Mouse (Mus musculus) intestine, embryonic 15.5 days (tissue): ENCODE results near the gene Slc2a10. TPM values are rescaled to one million over a fixed set of nuclear protein-coding genes. Genes with fewer than 3 reads are reported as not detected.
"Not testable (repeated sequence)": the region's sequence is repeated elsewhere in the genome, so short reads cannot be mapped to it uniquely, and the experiment has no call there.

Experiments
- ATAC-seq: fragments of 200-750 bp; cut with Nextera tagmentation; 2 replicates; pipeline ENCODE4 v1.8.0; 2017; ENCODE audit warnings: moderate TSS enrichment, moderate library complexity
- H3K27ac ChIP-seq: fragments of 300-500 bp; sonication (generic); 2 replicates; pipeline ENCODE4 v1.5.1; 2015; ENCODE audit warnings: mild to moderate bottlenecking, inconsistent platforms
- H3K27me3 ChIP-seq: fragments of 300-500 bp; sonication (generic); replicated peaks from 2 replicates; pipeline ENCODE4 v1.6.1; 2015; ENCODE audit warnings: inconsistent platforms
- H3K36me3 ChIP-seq: fragments of 300-500 bp; sonication (generic); 2 replicates; pipeline ENCODE4 v1.6.1; 2015; ENCODE audit warnings: inconsistent platforms
- H3K4me1 ChIP-seq: fragments of 300-500 bp; sonication (generic); replicated peaks from 2 replicates; pipeline ENCODE4 v1.6.1; 2015; ENCODE audit warnings: inconsistent platforms
- H3K4me2 ChIP-seq: fragments of 300-500 bp; sonication (generic); replicated peaks from 2 replicates; pipeline ENCODE4 v1.6.1; 2015; ENCODE audit warnings: mild to moderate bottlenecking, inconsistent platforms
- H3K4me3 ChIP-seq: fragments of 300-500 bp; sonication (generic); replicated peaks from 2 replicates; pipeline ENCODE4 v1.5.1; 2015; ENCODE audit warnings: inconsistent platforms
- H3K9ac ChIP-seq: fragments of 300-500 bp; sonication (generic); 2 replicates; pipeline ENCODE4 v1.6.1; 2015; ENCODE audit warnings: inconsistent platforms
- H3K9me3 ChIP-seq: fragments of 300-500 bp; sonication (generic); 2 replicates; pipeline ENCODE4 v1.6.1; 2016; ENCODE audit warnings: inconsistent platforms
- WGBS: fragments of 180-500 bp; shearing (Covaris S2); methylation state at CpG from one replicate; pipeline ENCODE4 v1.1.7; 2015; 5-methylcytosine and 5-hydroxymethylcytosine counted together
- polyA plus RNA-seq: library from polyadenylated mRNA; unstranded; fragments of >200 nt; fragmentation: Nextera tagmentation; extraction: Ambion mirVana; gene quantifications from 2 replicates; pipeline ENCODE4 v1.2.1, GENCODE M21; 2015

Slc2a10 gene
- polyA plus RNA-seq, 1 experiment from 2014 or later = 4.7 TPM

- Histone ChIP-seq H3K9ac (no peak overlapping the region), H3K4me1 (no peaks in the 10 kb centered on the region), H3K4me2 (no peak overlapping the region), H3K27ac (no peak overlapping the region), H3K9me3 (no peaks in the 10 kb centered on the region), H3K27me3 (no peaks in the 10 kb centered on the region), H3K4me3 (no peak overlapping the region), H3K36me3 (no peaks in the 10 kb centered on the region)
- WGBS = 60% methylated on average over 8 of the region's 8 CpGs
- ATAC-seq = no peak
These were observed 42.8 kb downstream of the Slc2a10 start for GRCm38 (mm10) chr2:165546341-165546740.

- H3K36me3 ChIP-seq = no peaks in the 10 kb centered on the region
- 50% methylated on average over 9 of the region's 9 CpGs for WGBS
- H3K4me2 ChIP-seq = no peak overlapping the region
- H3K27me3 ChIP-seq = no peaks in the 10 kb centered on the region
- H3K4me3 ChIP-seq = no peak overlapping the region
- H3K27ac ChIP-seq = no peak overlapping the region
- H3K9ac ChIP-seq = no peak overlapping the region
- H3K4me1 ChIP-seq = no peaks in the 10 kb centered on the region
- no peak for ATAC-seq
- no peaks in the 10 kb centered on the region for H3K9me3 ChIP-seq
These were observed 43.8 kb downstream of the Slc2a10 start for GRCm38 (mm10) chr2:165547410-165547809.

- H3K9me3 ChIP-seq = no peaks in the 10 kb centered on the region
- ATAC-seq = no peak
- H3K4me2 ChIP-seq = no peak overlapping the region
- WGBS = 72% methylated on average over 6 of the region's 6 CpGs
- H3K4me3 ChIP-seq = no peak overlapping the region
- H3K36me3 ChIP-seq = no peaks in the 10 kb centered on the region
- H3K4me1 ChIP-seq = no peaks in the 10 kb centered on the region
- no peak overlapping the region for H3K27ac ChIP-seq
- no peak overlapping the region for H3K9ac ChIP-seq
- H3K27me3 ChIP-seq = no peaks in the 10 kb centered on the region
These were observed 45.0 kb downstream of the Slc2a10 start for GRCm38 (mm10) chr2:165548627-165549026.

DNA sequence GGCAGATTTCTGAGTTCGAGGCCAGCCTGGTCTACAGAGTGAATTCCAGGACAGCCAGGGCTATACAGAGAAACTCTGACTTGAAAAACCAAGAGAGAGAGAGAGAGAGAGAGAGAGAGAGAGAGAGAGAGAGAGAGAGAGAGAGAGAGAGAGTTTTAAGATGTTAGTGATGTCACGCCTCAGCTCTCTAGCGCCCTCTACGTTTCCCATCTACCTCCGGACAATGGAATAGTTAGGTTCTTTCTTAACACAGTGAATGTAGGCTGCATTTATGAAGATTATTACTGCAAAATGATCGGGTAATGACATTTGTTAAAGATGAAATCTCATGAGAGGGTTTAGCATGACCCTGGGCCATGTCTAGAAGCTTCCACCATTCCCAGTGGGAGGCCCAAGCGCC is 46.8 kb downstream of the Slc2a10 start:
- not testable (repeated sequence) for ATAC-seq, H3K4me2 ChIP-seq, H3K9me3 ChIP-seq, H3K4me3 ChIP-seq, H3K9ac ChIP-seq, H3K27me3 ChIP-seq, H3K27ac ChIP-seq, H3K36me3 ChIP-seq, H3K4me1 ChIP-seq
- 69% methylated on average over 7 of the region's 7 CpGs for WGBS

- Histone ChIP-seq H3K4me3 (no peak overlapping the region), H3K27me3 (no peaks in the 10 kb centered on the region), H3K36me3 (no peaks in the 10 kb centered on the region), H3K9ac (no peak overlapping the region), H3K4me1 (no peaks in the 10 kb centered on the region), H3K9me3 (no peaks in the 10 kb centered on the region), H3K4me2 (no peak overlapping the region), H3K27ac (no peak overlapping the region)
- WGBS = 75% methylated on average over 9 of the region's 9 CpGs
- ATAC-seq = no peak
These were observed 50.5 kb downstream of the Slc2a10 start for GRCm38 (mm10) chr2:165554066-165554465.

DNA sequence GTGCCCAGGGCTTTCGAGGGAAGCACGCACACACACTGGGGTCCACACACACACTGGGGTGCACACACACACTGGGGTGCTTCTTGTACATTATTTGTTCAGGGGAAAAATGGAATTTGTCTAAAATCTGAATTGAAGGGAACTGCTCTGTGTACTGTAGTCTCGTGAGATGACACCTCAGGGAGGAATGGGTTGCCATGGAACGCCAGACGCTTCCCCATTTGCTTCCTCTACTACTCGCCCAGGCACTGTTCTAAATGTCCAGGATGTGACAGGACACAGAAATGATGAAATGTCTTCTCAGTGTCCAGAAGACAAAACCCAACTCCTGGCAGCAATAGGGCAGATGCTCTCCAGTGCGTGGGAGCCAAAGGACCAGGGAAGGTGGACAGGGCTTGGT is 53.7 kb downstream of the Slc2a10 start:
- Histone ChIP-seq H3K27me3 (no peaks in the 10 kb centered on the region), H3K4me2 (no peak overlapping the region), H3K36me3 (no peaks in the 10 kb centered on the region), H3K27ac (no peak overlapping the region), H3K4me1 (no peaks in the 10 kb centered on the region), H3K9me3 (no peaks in the 10 kb centered on the region), H3K4me3 (no peak overlapping the region), H3K9ac (no peak overlapping the region)
- no peak for ATAC-seq
- 84% methylated on average over 7 of the region's 7 CpGs for WGBS

DNA sequence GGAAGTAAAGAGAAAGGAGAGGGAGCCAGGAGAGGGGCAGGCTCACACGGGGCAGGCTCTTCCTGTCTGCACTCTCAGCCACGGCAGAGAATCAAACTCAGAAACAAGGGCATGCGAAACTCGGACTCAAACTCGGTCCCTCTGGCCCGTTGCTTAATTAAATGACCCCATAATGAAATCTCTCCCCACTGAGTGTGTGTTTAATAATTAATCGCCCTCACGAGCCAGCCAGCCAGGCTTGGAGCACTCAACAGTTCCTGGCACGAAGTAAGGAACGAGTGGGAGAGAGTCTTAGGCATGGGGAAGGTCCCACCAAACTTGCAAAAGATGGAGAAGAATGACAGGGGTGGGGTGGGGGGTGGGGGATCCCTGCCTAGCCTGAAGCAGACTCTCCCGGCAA is 55.3 kb downstream of the Slc2a10 start:
- Histone ChIP-seq H3K27ac (no peak overlapping the region), H3K4me2 (no peak overlapping the region), H3K4me3 (no peak overlapping the region), H3K9ac (no peak overlapping the region), H3K9me3 (no peaks in the 10 kb centered on the region), H3K4me1 (peaks cover 9% of the 10 kb centered on the region), H3K27me3 (peaks cover 12% of the 10 kb centered on the region), H3K36me3 (no peaks in the 10 kb centered on the region)
- ATAC-seq = no peak
- WGBS = 45% methylated on average over 11 of the region's 11 CpGs

GRCm38 (mm10) chr2:165559506-165560235 is 56.1 kb downstream of the Slc2a10 start:
- Histone ChIP-seq H3K27me3 (peaks cover 18% of the 10 kb centered on the region), H3K27ac (no peak overlapping the region), H3K4me3 (no peak overlapping the region), H3K4me2 (no peak overlapping the region), H3K9me3 (no peaks in the 10 kb centered on the region), H3K9ac (no peak overlapping the region), H3K36me3 (no peaks in the 10 kb centered on the region), H3K4me1 (peaks cover 9% of the 10 kb centered on the region)
- no peak for ATAC-seq
- WGBS = 26% methylated on average over 11 of the region's 11 CpGs

GRCm38 (mm10) chr2:165561861-165562260 is 58.3 kb downstream of the Slc2a10 start:
- WGBS = 83% methylated on average over 6 of the region's 6 CpGs
- Histone ChIP-seq H3K4me3 (no peak overlapping the region), H3K27ac (no peak overlapping the region), H3K27me3 (peaks cover 24% of the 10 kb centered on the region), H3K9me3 (no peaks in the 10 kb centered on the region), H3K4me1 (peaks cover 9% of the 10 kb centered on the region), H3K36me3 (no peaks in the 10 kb centered on the region), H3K9ac (no peak overlapping the region), H3K4me2 (no peak overlapping the region)
- ATAC-seq = no peak

- no peaks in the 10 kb centered on the region for H3K36me3 ChIP-seq
- peak overlapping the region; percentile 83 for H3K4me2 ChIP-seq
- peak; percentile 71 for ATAC-seq
- H3K9me3 ChIP-seq = no peaks in the 10 kb centered on the region
- H3K27me3 ChIP-seq = peaks cover 24% of the 10 kb centered on the region
- 2% methylated on average over 52 of the region's 52 CpGs for WGBS
- H3K27ac ChIP-seq = no peak overlapping the region
- peak overlapping the region; percentile 37 for H3K4me3 ChIP-seq
- H3K9ac ChIP-seq = peak overlapping the region; percentile 17; the same call in 1 of the 2 replicates
- H3K4me1 ChIP-seq = peaks cover 9% of the 10 kb centered on the region
These were observed 59.9 kb downstream of the Slc2a10 start for GRCm38 (mm10) chr2:165563298-165564058.

DNA sequence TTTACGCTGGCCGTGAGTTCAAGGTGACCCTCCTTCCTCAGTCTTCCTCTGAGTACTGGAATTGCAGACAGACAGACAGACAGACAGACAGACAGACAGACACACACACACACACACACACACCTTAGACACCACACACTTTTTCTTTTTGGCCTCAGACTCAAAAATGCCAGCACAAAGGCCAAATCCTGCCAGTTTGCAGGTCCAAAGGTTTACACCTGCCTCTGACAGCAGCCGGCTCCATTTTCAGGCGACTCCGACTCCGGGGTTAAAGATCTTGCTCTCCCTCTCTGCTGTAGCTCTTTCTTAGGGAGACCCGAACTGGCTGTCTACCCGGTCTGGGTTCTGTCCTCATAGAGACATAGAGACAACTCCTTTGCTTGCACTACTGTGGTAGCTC is 60.5 kb downstream of the Slc2a10 start:
- WGBS = 60% methylated on average over 8 of the region's 8 CpGs
- Histone ChIP-seq H3K36me3 (no peaks in the 10 kb centered on the region), H3K9me3 (no peaks in the 10 kb centered on the region), H3K27ac (no peak overlapping the region), H3K4me1 (peaks cover 9% of the 10 kb centered on the region), H3K27me3 (peaks cover 24% of the 10 kb centered on the region), H3K4me3 (no peak overlapping the region), H3K4me2 (no peak overlapping the region), H3K9ac (no peak overlapping the region)
- ATAC-seq = no peak

GRCm38 (mm10) chr2:165564620-165565019 is 61.0 kb downstream of the Slc2a10 start:
- no peak for ATAC-seq
- no peaks in the 10 kb centered on the region for H3K36me3 ChIP-seq
- WGBS = 63% methylated on average over 6 of the region's 6 CpGs

GRCm38 (mm10) chr2:165566898-165567297 is 63.3 kb downstream of the Slc2a10 start:
- H3K9me3 ChIP-seq = no peaks in the 10 kb centered on the region
- H3K27ac ChIP-seq = no peak overlapping the region
- H3K4me2 ChIP-seq = no peak overlapping the region
- peaks cover 12% of the 10 kb centered on the region for H3K4me1 ChIP-seq
- peaks cover 24% of the 10 kb centered on the region for H3K27me3 ChIP-seq
- H3K9ac ChIP-seq = no peak overlapping the region
- ATAC-seq = no peak
- no peak overlapping the region for H3K4me3 ChIP-seq
- WGBS = 55% methylated on average over 6 of the region's 6 CpGs
- H3K36me3 ChIP-seq = no peaks in the 10 kb centered on the region

More at GRCm38 (mm10) chr2:165564620-165565019, 61.0 kb downstream of the Slc2a10 start:
- H3K4me3 ChIP-seq = no peak overlapping the region
- H3K9ac ChIP-seq = no peak overlapping the region
- peaks cover 9% of the 10 kb centered on the region for H3K4me1 ChIP-seq
- no peaks in the 10 kb centered on the region for H3K9me3 ChIP-seq
- no peak overlapping the region for H3K27ac ChIP-seq
- H3K27me3 ChIP-seq = peaks cover 24% of the 10 kb centered on the region
- H3K4me2 ChIP-seq = no peak overlapping the region
